Mouse (Mus musculus): ENCODE measurements around the gene Mapk14. TPM values are rescaled to one million over a fixed set of nuclear protein-coding genes. Genes with fewer than 3 reads are reported as not detected.
A peak's percentile ranks its signal among the peaks of the same experiment; 100 is the strongest.

The Mapk14 gene
- polyA plus RNA-seq, 1 experiment from 2014 or later = 26.5 TPM

DNA sequence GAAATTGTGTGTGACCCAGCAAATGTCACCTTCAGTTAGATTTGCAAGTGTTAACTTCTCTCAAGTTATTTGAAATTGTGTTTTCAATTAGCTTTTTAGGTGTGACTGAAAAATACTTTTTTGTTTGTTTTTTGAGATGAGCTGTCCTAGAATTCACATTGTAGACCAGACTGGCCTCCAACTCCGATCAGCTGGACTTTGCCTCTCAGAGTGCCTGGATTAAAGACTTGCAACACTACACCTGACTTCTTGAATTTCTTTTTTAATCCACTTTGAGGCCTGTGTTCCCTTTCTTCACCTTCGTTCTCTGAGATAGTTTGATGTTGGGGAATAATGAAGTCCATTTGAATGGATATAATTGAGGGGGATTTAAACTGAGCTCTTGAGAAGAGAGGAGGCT is 2.9 kb downstream of the Mapk14 start:
- no peak for ATAC-seq
- Histone ChIP-seq H3K4me3 (ENCODE audit: low read depth, low read length) (no peak overlapping the region), H3K27me3 (replicated peaks; ENCODE audit: control insufficient read depth, insufficient read depth, low read length) (peaks cover 3% of the 10 kb centered on the region; the same call in 1 of the 2 replicates), H3K9me3 (replicated peaks; ENCODE audit: control insufficient read depth, low read length) (no peaks in the 10 kb centered on the region), H3K36me3 (ENCODE audit: control insufficient read depth, insufficient read depth, low read length) (0 out of 2 replicates have a peak, but pooled peaks cover 2% of the 10 kb centered on the region), H3K9ac (ENCODE audit: low read length) (no peak overlapping the region), H3K4me1 (ENCODE audit: control insufficient read depth, insufficient read depth, low read length) (peaks cover 28% of the 10 kb centered on the region), H3K27ac (ENCODE audit: low read depth, low read length) (no peak overlapping the region), H3K4me2 (ENCODE audit: low read length) (peak overlapping the region; percentile 74)
- 34% methylated on average over 2 of the region's 2 CpGs for WGBS
- DNase-seq (ENCODE audit: low spot score) = no peak

DNA sequence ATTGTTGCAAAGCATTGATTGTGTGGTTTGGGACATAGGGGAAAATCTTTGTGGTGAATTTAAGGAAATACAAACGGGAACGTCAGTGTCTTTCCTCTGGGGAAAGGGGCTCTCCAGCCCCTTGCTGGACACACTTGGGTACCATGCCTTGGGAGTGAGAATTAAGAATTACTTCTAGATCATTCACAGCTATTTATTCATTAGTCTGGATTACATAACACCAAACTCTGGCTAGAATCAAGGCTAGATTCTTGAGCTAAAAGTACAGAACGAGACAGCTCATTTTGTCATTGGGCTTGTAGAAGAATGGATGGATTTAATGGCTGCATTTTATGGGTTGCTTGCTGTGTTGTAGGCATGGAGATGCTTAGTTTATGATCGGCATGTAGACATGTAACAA is 3.7 kb downstream of the Mapk14 start:
- Histone ChIP-seq H3K27me3 (replicated peaks; ENCODE audit: control insufficient read depth, insufficient read depth, low read length) (no peaks in the 10 kb centered on the region; the same call in 1 of the 2 replicates), H3K9me3 (replicated peaks; ENCODE audit: control insufficient read depth, low read length) (no peaks in the 10 kb centered on the region), H3K4me1 (ENCODE audit: control insufficient read depth, insufficient read depth, low read length) (peaks cover 28% of the 10 kb centered on the region), H3K4me2 (ENCODE audit: low read length) (no peak overlapping the region), H3K4me3 (ENCODE audit: low read depth, low read length) (no peak overlapping the region), H3K9ac (ENCODE audit: low read length) (no peak overlapping the region), H3K36me3 (ENCODE audit: control insufficient read depth, insufficient read depth, low read length) (0 out of 2 replicates have a peak, but pooled peaks cover 2% of the 10 kb centered on the region), H3K27ac (ENCODE audit: low read depth, low read length) (no peak overlapping the region)
- WGBS = 67% methylated on average over 4 of the region's 4 CpGs
- DNase-seq (ENCODE audit: low spot score) = no peak
- no peak for ATAC-seq

DNA sequence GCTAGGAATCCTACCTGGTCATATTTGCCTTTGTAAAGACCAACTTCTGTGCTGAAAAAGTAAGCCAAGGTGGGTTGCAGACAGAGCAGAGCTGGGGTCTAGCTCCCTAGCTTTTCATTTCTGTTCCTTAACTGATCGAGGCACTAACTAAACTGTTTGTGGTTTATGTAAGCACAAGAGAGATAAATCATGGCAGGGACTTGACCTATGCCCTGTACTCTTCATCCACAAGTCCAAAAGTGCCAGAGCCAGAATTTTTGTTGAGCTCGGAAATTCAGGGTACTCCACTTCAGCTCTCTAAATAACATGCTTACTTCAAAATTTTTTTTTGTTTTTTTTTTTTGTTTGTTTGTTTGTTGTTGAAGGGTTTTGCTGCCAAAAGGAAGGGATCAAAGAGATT is 5.5 kb downstream of the Mapk14 start:
- DNase-seq (ENCODE audit: low spot score) = no peak
- no peaks in the 10 kb centered on the region for H3K27me3 ChIP-seq (replicated peaks; ENCODE audit: control insufficient read depth, insufficient read depth, low read length)
- no peak overlapping the region for H3K9ac ChIP-seq (ENCODE audit: low read length)
- ATAC-seq = no peak
- no peaks in the 10 kb centered on the region for H3K9me3 ChIP-seq (replicated peaks; ENCODE audit: control insufficient read depth, low read length)
- 0 out of 2 replicates have a peak, but pooled peaks cover 2% of the 10 kb centered on the region for H3K36me3 ChIP-seq (ENCODE audit: control insufficient read depth, insufficient read depth, low read length)
- no peak overlapping the region for H3K4me3 ChIP-seq (ENCODE audit: low read depth, low read length)
- no peak overlapping the region for H3K4me2 ChIP-seq (ENCODE audit: low read length)
- 75% methylated on average over 2 of the region's 2 CpGs for WGBS
- H3K27ac ChIP-seq (ENCODE audit: low read depth, low read length) = no peak overlapping the region
- H3K4me1 ChIP-seq (ENCODE audit: control insufficient read depth, insufficient read depth, low read length) = peaks cover 28% of the 10 kb centered on the region

DNA sequence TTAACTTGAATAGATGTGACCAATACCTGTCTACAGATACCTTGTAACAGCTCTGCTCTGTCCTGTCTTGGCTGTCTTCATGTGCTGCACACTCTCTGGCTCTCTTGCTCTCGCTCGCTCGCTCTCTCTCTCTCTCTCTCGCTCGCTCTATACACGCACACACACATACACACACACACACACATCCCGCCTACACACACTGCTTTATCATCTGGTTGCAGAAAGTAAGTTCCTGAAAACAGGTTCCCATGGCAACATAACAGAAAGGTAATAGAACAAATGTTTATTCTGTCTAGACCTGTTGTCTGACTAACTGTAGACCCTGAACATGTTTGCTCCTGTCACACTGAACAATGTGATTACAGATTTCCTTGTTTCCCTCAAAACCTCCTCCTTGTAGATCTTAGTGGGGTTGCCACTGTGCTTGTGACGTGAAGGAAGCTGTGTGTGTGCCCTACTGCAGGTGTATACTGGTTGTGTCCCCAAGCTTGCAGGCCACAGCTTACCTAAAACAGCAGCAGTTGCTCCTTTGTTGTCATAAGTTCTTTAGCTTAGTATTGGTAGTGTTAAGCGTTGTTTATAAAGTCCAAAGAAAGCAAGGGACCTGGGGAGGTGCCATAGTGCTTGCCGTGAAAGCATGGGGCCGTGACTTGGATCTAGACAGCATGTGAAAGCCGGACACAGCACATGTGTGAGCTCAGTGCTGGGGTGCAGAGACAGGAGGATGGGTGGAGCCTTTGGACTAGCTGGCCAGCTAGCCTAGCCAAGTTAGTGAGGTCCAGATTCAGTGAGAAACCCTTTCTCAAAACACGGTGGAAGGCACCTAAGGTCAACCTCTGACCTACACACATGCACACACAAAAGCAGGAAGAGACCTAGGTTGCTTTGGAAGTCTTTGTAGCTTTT is 6.4 kb downstream of the Mapk14 start:
- Histone ChIP-seq H3K9ac (ENCODE audit: low read length) (no peak overlapping the region), H3K4me3 (ENCODE audit: low read depth, low read length) (no peak overlapping the region), H3K27ac (ENCODE audit: low read depth, low read length) (no peak overlapping the region), H3K4me1 (ENCODE audit: control insufficient read depth, insufficient read depth, low read length) (peaks cover 28% of the 10 kb centered on the region), H3K27me3 (replicated peaks; ENCODE audit: control insufficient read depth, insufficient read depth, low read length) (no peaks in the 10 kb centered on the region), H3K4me2 (ENCODE audit: low read length) (no peak overlapping the region), H3K9me3 (replicated peaks; ENCODE audit: control insufficient read depth, low read length) (no peaks in the 10 kb centered on the region), H3K36me3 (ENCODE audit: control insufficient read depth, insufficient read depth, low read length) (0 out of 2 replicates have a peak, but pooled peaks cover 2% of the 10 kb centered on the region)
- ATAC-seq = no peak
- WGBS = 70% methylated on average over 13 of the region's 13 CpGs
- DNase-seq (ENCODE audit: low spot score) = peak; percentile 42

DNA sequence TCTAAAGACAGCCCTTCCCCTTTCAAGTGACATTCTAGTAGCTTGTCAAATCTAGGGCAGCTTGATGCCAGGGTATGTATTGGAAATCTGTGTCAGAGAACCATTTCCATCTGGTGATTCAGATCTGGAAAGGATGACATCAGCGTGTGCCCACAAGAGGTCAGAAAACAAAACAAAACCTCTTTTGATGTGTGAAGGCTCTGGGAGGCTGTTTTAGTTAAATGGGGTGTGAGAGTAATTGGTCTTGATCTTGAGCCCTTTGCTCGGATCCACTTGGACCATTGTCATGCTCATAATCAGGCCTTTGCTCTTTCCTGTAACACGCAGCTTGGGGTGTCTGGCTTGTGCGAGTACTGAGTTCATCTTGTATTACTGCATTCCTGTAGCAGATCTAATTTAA is 7.1 kb downstream of the Mapk14 start:
- 13% methylated on average over 4 of the region's 4 CpGs for WGBS
- Histone ChIP-seq H3K27me3 (replicated peaks; ENCODE audit: control insufficient read depth, insufficient read depth, low read length) (no peaks in the 10 kb centered on the region), H3K4me1 (ENCODE audit: control insufficient read depth, insufficient read depth, low read length) (peaks cover 22% of the 10 kb centered on the region), H3K4me3 (ENCODE audit: low read depth, low read length) (no peak overlapping the region), H3K4me2 (ENCODE audit: low read length) (no peak overlapping the region), H3K27ac (ENCODE audit: low read depth, low read length) (no peak overlapping the region), H3K9me3 (replicated peaks; ENCODE audit: control insufficient read depth, low read length) (no peaks in the 10 kb centered on the region), H3K36me3 (ENCODE audit: control insufficient read depth, insufficient read depth, low read length) (0 out of 2 replicates have a peak, but pooled peaks cover 2% of the 10 kb centered on the region), H3K9ac (ENCODE audit: low read length) (no peak overlapping the region)
- no peak for ATAC-seq
- peak; percentile 30 for DNase-seq (ENCODE audit: low spot score)

DNA sequence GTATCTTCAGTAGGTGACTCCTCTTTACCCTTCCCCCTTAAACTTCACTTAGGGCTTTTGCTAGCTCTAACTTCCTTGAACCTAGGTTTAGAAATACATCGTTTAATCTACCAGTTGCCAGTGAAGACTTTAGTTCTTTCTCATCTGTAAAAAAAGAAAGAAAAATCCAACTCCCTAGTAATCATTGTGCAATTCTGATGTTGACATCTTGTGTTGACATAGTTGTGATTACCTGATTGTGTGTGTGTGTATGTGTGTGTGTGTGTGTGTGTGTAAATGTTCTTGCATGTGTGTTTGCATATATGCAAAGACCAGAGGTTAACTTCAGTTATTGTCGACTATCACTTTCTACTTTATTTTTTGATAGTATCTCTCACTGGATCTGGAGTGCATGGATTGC is 7.5 kb downstream of the Mapk14 start:
- H3K9me3 ChIP-seq (replicated peaks; ENCODE audit: control insufficient read depth, low read length) = no peaks in the 10 kb centered on the region
- 76% methylated on average over 2 of the region's 2 CpGs for WGBS
- ATAC-seq (no peak), DNase-seq (ENCODE audit: low spot score) (no peak)
- H3K36me3 ChIP-seq (ENCODE audit: control insufficient read depth, insufficient read depth, low read length) = 0 out of 2 replicates have a peak, but pooled peaks cover 1% of the 10 kb centered on the region
- H3K4me1 ChIP-seq (ENCODE audit: control insufficient read depth, insufficient read depth, low read length) = peaks cover 18% of the 10 kb centered on the region
- no peak overlapping the region for H3K9ac ChIP-seq (ENCODE audit: low read length)
- H3K4me2 ChIP-seq (ENCODE audit: low read length) = no peak overlapping the region
- H3K4me3 ChIP-seq (ENCODE audit: low read depth, low read length) = no peak overlapping the region
- no peak overlapping the region for H3K27ac ChIP-seq (ENCODE audit: low read depth, low read length)
- no peaks in the 10 kb centered on the region for H3K27me3 ChIP-seq (replicated peaks; ENCODE audit: control insufficient read depth, insufficient read depth, low read length)

DNA sequence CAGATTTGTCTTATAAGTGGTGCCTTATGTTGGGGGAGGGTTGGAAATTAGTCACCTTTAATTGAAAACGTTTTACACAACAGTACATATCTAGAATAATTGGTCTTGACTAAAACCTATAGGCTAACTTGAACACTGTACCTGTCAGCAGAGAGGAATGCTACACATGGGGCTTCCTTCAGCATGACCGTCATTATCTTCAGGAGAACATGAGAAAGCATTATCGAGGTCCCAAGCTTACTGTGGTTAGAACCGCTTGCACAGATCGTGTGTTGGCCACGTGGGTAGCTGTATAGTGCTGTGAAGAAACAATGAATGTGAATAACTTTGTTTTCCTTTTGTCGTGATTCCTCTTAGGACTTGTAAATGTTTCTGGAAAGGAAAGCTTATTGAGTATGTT is 8.7 kb downstream of the Mapk14 start:
- peaks cover 17% of the 10 kb centered on the region for H3K4me1 ChIP-seq (ENCODE audit: control insufficient read depth, insufficient read depth, low read length)
- H3K9me3 ChIP-seq (replicated peaks; ENCODE audit: control insufficient read depth, low read length) = no peaks in the 10 kb centered on the region
- H3K4me2 ChIP-seq (ENCODE audit: low read length) = no peak overlapping the region
- no peaks in the 10 kb centered on the region for H3K36me3 ChIP-seq (ENCODE audit: control insufficient read depth, insufficient read depth, low read length)
- no peak overlapping the region for H3K4me3 ChIP-seq (ENCODE audit: low read depth, low read length)
- H3K9ac ChIP-seq (ENCODE audit: low read length) = no peak overlapping the region
- ATAC-seq (no peak), DNase-seq (ENCODE audit: low spot score) (no peak)
- H3K27ac ChIP-seq (ENCODE audit: low read depth, low read length) = no peak overlapping the region
- WGBS = 88% methylated on average over 7 of the region's 7 CpGs
- no peaks in the 10 kb centered on the region for H3K27me3 ChIP-seq (replicated peaks; ENCODE audit: control insufficient read depth, insufficient read depth, low read length)

DNA sequence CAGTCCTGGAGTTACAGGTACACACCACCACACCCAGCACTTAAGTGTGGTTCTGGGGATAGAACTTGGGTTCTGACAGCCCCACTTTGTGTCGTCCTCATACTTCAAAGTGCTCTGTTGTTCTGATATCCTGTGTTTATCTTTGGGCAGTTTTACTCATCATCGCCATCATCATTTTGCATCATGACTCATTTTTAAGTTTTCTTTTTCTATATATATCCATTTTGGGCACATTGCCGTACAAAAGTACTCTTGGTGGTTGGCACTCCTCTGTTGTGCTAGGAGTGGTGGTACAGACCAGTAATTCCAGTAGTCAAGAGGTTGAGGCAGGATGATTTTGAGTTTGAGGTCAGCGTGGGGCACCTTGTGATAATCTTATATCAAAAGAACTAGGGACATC is 10.0 kb downstream of the Mapk14 start:
- Histone ChIP-seq H3K36me3 (ENCODE audit: control insufficient read depth, insufficient read depth, low read length) (no peaks in the 10 kb centered on the region), H3K4me3 (ENCODE audit: low read depth, low read length) (no peak overlapping the region), H3K4me1 (ENCODE audit: control insufficient read depth, insufficient read depth, low read length) (peaks cover 17% of the 10 kb centered on the region), H3K4me2 (ENCODE audit: low read length) (no peak overlapping the region), H3K27ac (ENCODE audit: low read depth, low read length) (no peak overlapping the region), H3K9me3 (replicated peaks; ENCODE audit: control insufficient read depth, low read length) (no peaks in the 10 kb centered on the region), H3K9ac (ENCODE audit: low read length) (no peak overlapping the region), H3K27me3 (replicated peaks; ENCODE audit: control insufficient read depth, insufficient read depth, low read length) (no peaks in the 10 kb centered on the region)
- DNase-seq (ENCODE audit: low spot score) (no peak), ATAC-seq (no peak)
- 98% methylated on average over 4 of the region's 4 CpGs for WGBS

DNA sequence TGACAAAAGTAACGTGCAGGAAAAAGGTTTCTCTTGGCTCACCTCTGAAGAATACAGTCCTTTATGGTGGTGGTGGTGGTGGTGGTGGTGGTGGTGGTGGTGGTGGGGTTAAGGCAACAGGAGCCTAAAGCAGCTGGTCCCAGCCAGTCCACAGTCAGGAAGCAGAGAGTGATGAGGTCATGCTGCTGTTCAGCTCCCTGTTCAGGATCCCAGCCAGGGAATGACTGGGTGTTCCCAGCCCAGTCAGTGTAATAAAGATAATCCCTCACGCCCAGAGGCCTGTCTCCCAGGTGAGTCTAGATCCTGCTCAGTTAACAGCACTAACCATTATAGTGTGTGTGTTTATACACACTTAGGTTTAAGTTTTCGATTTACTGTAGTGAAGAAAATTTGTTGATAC is 10.6 kb downstream of the Mapk14 start:
- DNase-seq (ENCODE audit: low spot score) (no peak), ATAC-seq (no peak)
- no peak overlapping the region for H3K9ac ChIP-seq (ENCODE audit: low read length)
- no peak overlapping the region for H3K27ac ChIP-seq (ENCODE audit: low read depth, low read length)
- no peaks in the 10 kb centered on the region for H3K9me3 ChIP-seq (replicated peaks; ENCODE audit: control insufficient read depth, low read length)
- H3K27me3 ChIP-seq (replicated peaks; ENCODE audit: control insufficient read depth, insufficient read depth, low read length) = no peaks in the 10 kb centered on the region
- H3K4me2 ChIP-seq (ENCODE audit: low read length) = no peak overlapping the region
- WGBS = 80% methylated on average over 3 of the region's 3 CpGs
- no peak overlapping the region for H3K4me3 ChIP-seq (ENCODE audit: low read depth, low read length)
- H3K36me3 ChIP-seq (ENCODE audit: control insufficient read depth, insufficient read depth, low read length) = no peaks in the 10 kb centered on the region
- peaks cover 15% of the 10 kb centered on the region for H3K4me1 ChIP-seq (ENCODE audit: control insufficient read depth, insufficient read depth, low read length)
